Mouse (Mus musculus) thymus, postnatal 25 days (tissue): Measurements from ENCODE around the gene Btd.

Experiments used
- DNase-seq: peaks from one replicate; pipeline ENCODE4 v3.0.0; 2022

Gene Btd

GRCm38 (mm10) chr14:31650347-31650746 is 9.5 kb downstream of the Btd start:
- no peak for DNase-seq

GRCm38 (mm10) chr14:31651206-31651605 is 10.4 kb downstream of the Btd start:
- DNase-seq: no peak

GRCm38 (mm10) chr14:31652106-31652505 is 11.3 kb downstream of the Btd start:
- DNase-seq: no peak

GRCm38 (mm10) chr14:31652624-31653023 is 11.8 kb downstream of the Btd start:
- no peak for DNase-seq

GRCm38 (mm10) chr14:31653101-31653875 is 12.5 kb downstream of the Btd start:
- DNase-seq: no peak

- no peak for DNase-seq
Measured at GRCm38 (mm10) chr14:31654816-31655215, 14.0 kb downstream of the Btd start.

- DNase-seq: no peak
Measured at GRCm38 (mm10) chr14:31655406-31655805, 14.6 kb downstream of the Btd start.

GRCm38 (mm10) chr14:31656386-31656785 is 15.6 kb downstream of the Btd start:
- DNase-seq: peak; percentile 11

GRCm38 (mm10) chr14:31656857-31657645 is 16.2 kb downstream of the Btd start:
- DNase-seq: peak; percentile 83

- no peak for DNase-seq
Measured at GRCm38 (mm10) chr14:31658126-31658680, 17.4 kb downstream of the Btd start.

- no peak for DNase-seq
Measured at GRCm38 (mm10) chr14:31659501-31660181, 18.8 kb downstream of the Btd start.

GRCm38 (mm10) chr14:31660312-31661093 is 19.7 kb downstream of the Btd start:
- no peak for DNase-seq

- peak; percentile 73 for DNase-seq
Measured at GRCm38 (mm10) chr14:31661671-31662554, 21.1 kb downstream of the Btd start.

GRCm38 (mm10) chr14:31662555-31663211 is 21.9 kb downstream of the Btd start:
- peak; percentile 43 for DNase-seq

- no peak for DNase-seq
Measured at GRCm38 (mm10) chr14:31663376-31664099, 22.7 kb downstream of the Btd start.

- no peak for DNase-seq
Measured at GRCm38 (mm10) chr14:31664100-31664902, 23.5 kb downstream of the Btd start.

- peak; percentile 49 for DNase-seq
Measured at GRCm38 (mm10) chr14:31664903-31665565, 24.2 kb downstream of the Btd start.

- DNase-seq: no peak
Measured at GRCm38 (mm10) chr14:31665566-31665940, 24.7 kb downstream of the Btd start.
